Mouse (Mus musculus): ENCODE measurements around the gene Gm20518. TPM values are rescaled to one million over a fixed set of nuclear protein-coding genes. Genes with fewer than 3 reads are reported as not detected.

The Gm20518 gene
- polyA plus RNA-seq, 1 experiment from 2014 or later, result 0.35 TPM

GRCm38 (mm10) chr16:17838051-17838450 is 53.4 kb downstream of the Gm20518 start, which contains the start of gene Car15:
Gene Car15, minus strand, starts transcription at chr16:17838364.
- ATAC-seq (ENCODE audit: low FRiP score), result no peak

GRCm38 (mm10) chr16:17835481-17835880 is 56.0 kb downstream of the Gm20518 start:
- 51% methylated on average over 13 of the region's 13 CpGs for WGBS
- ATAC-seq (ENCODE audit: low FRiP score), result no peak
- peak overlapping the region; percentile 92; the same call in 1 of the 2 replicates for H3K4me2 ChIP-seq

More at GRCm38 (mm10) chr16:17838051-17838450, 53.4 kb downstream of the Gm20518 start, which contains the start of gene Car15:
- Histone ChIP-seq H3K4me1 (peaks cover 25% of the 10 kb centered on the region), H3K27me3 (replicated peaks) (peaks cover 21% of the 10 kb centered on the region), H3K27ac (replicated peaks) (no peak within 1 kb of the TSS), H3K4me3 (replicated peaks) (no peak within 1 kb of the TSS), H3K36me3 (peaks cover 30% of the 10 kb centered on the region), H3K4me2 (no peak within 1 kb of the TSS), H3K9ac (replicated peaks) (no peak within 1 kb of the TSS), H3K9me3 (replicated peaks) (no peaks in the 10 kb centered on the region)
- WGBS, result 84% methylated on average over 6 of the region's 6 CpGs

GRCm38 (mm10) chr16:17834543-17834942 is 56.9 kb downstream of the Gm20518 start:
- ATAC-seq (ENCODE audit: low FRiP score), result peak; percentile 3; the same call in 1 of the 2 replicates
- Histone ChIP-seq H3K27me3 (replicated peaks) (peaks cover 46% of the 10 kb centered on the region), H3K9ac (replicated peaks) (peak overlapping the region; percentile 74), H3K4me3 (replicated peaks) (peak overlapping the region; percentile 67), H3K9me3 (replicated peaks) (no peaks in the 10 kb centered on the region), H3K36me3 (no peaks in the 10 kb centered on the region), H3K4me1 (peaks cover 43% of the 10 kb centered on the region), H3K4me2 (peak overlapping the region; percentile 92), H3K27ac (replicated peaks) (peak overlapping the region; percentile 88)
- 48% methylated on average over 7 of the region's 7 CpGs for WGBS

More at GRCm38 (mm10) chr16:17835481-17835880, 56.0 kb downstream of the Gm20518 start:
- Histone ChIP-seq H3K9me3 (replicated peaks) (no peaks in the 10 kb centered on the region), H3K9ac (replicated peaks) (no peak overlapping the region), H3K27me3 (replicated peaks) (peaks cover 42% of the 10 kb centered on the region), H3K27ac (replicated peaks) (0 out of 2 replicates have a peak overlapping the region, but pooled peaks have one; percentile 88), H3K4me1 (peaks cover 43% of the 10 kb centered on the region), H3K36me3 (peaks cover 5% of the 10 kb centered on the region), H3K4me3 (replicated peaks) (no peak overlapping the region)

GRCm38 (mm10) chr16:17833681-17834399 is 57.6 kb downstream of the Gm20518 start:
- Histone ChIP-seq H3K4me1 (peaks cover 43% of the 10 kb centered on the region), H3K36me3 (no peaks in the 10 kb centered on the region), H3K27me3 (replicated peaks) (peaks cover 46% of the 10 kb centered on the region), H3K9me3 (replicated peaks) (no peaks in the 10 kb centered on the region), H3K9ac (replicated peaks) (peak overlapping the region; percentile 74), H3K4me2 (peak overlapping the region; percentile 92), H3K4me3 (replicated peaks) (peak overlapping the region; percentile 67), H3K27ac (replicated peaks) (peak overlapping the region; percentile 88)
- ATAC-seq (ENCODE audit: low FRiP score), result peak; percentile 81
- under 1% methylated on average over 59 of the region's 103 CpGs for WGBS

GRCm38 (mm10) chr16:17833321-17833680 is 58.2 kb downstream of the Gm20518 start:
- 0% methylated on average over 36 of the region's 37 CpGs for WGBS
- peak; percentile 73 for ATAC-seq (ENCODE audit: low FRiP score)
- Histone ChIP-seq H3K4me2 (peak overlapping the region; percentile 92), H3K4me1 (peaks cover 43% of the 10 kb centered on the region), H3K9ac (replicated peaks) (peak overlapping the region; percentile 74), H3K9me3 (replicated peaks) (no peaks in the 10 kb centered on the region), H3K4me3 (replicated peaks) (peak overlapping the region; percentile 67), H3K27ac (replicated peaks) (peak overlapping the region; percentile 88), H3K27me3 (replicated peaks) (peaks cover 46% of the 10 kb centered on the region), H3K36me3 (no peaks in the 10 kb centered on the region)

GRCm38 (mm10) chr16:17832821-17833220 is 58.6 kb downstream of the Gm20518 start, which contains the start of gene B830017H08Rik:
Gene B830017H08Rik, plus strand, starts transcription at chr16:17833121.
- no peaks in the 10 kb centered on the region for H3K36me3 ChIP-seq
- peak within 1 kb of the TSS; percentile 67 for H3K4me3 ChIP-seq (replicated peaks)
- H3K4me2 ChIP-seq, result peak within 1 kb of the TSS; percentile 92
- H3K9me3 ChIP-seq (replicated peaks), result no peaks in the 10 kb centered on the region
- peak within 1 kb of the TSS; percentile 88 for H3K27ac ChIP-seq (replicated peaks)
- H3K27me3 ChIP-seq (replicated peaks), result peaks cover 46% of the 10 kb centered on the region
- peaks cover 43% of the 10 kb centered on the region for H3K4me1 ChIP-seq
- 26% methylated on average over 7 of the region's 7 CpGs for WGBS
- H3K9ac ChIP-seq (replicated peaks), result peak within 1 kb of the TSS; percentile 74
- ATAC-seq (ENCODE audit: low FRiP score), result no peak

GRCm38 (mm10) chr16:17831781-17832180 is 59.7 kb downstream of the Gm20518 start:
- Histone ChIP-seq H3K27me3 (replicated peaks) (peaks cover 40% of the 10 kb centered on the region), H3K9me3 (replicated peaks) (no peaks in the 10 kb centered on the region), H3K4me3 (replicated peaks) (no peak overlapping the region), H3K4me1 (peaks cover 43% of the 10 kb centered on the region), H3K4me2 (no peak overlapping the region), H3K9ac (replicated peaks) (no peak overlapping the region), H3K36me3 (no peaks in the 10 kb centered on the region), H3K27ac (replicated peaks) (no peak overlapping the region)
- no peak for ATAC-seq (ENCODE audit: low FRiP score)
- 12% methylated on average over 11 of the region's 11 CpGs for WGBS

GRCm38 (mm10) chr16:17830385-17831178 is 60.9 kb downstream of the Gm20518 start:
- ATAC-seq (ENCODE audit: low FRiP score), result no peak
- Histone ChIP-seq H3K9ac (replicated peaks) (no peak overlapping the region), H3K36me3 (no peaks in the 10 kb centered on the region), H3K4me2 (no peak overlapping the region), H3K4me1 (peaks cover 39% of the 10 kb centered on the region), H3K9me3 (replicated peaks) (no peaks in the 10 kb centered on the region), H3K27me3 (replicated peaks) (peaks cover 29% of the 10 kb centered on the region), H3K4me3 (replicated peaks) (no peak overlapping the region), H3K27ac (replicated peaks) (no peak overlapping the region)
- WGBS, result 72% methylated on average over 10 of the region's 10 CpGs

GRCm38 (mm10) chr16:17828867-17829266 is 62.6 kb downstream of the Gm20518 start:
- peaks cover 25% of the 10 kb centered on the region for H3K27me3 ChIP-seq (replicated peaks)
- H3K36me3 ChIP-seq, result no peaks in the 10 kb centered on the region
- H3K27ac ChIP-seq (replicated peaks), result no peak overlapping the region
- no peak overlapping the region for H3K9ac ChIP-seq (replicated peaks)
- no peaks in the 10 kb centered on the region for H3K9me3 ChIP-seq (replicated peaks)
- no peak overlapping the region for H3K4me3 ChIP-seq (replicated peaks)
- WGBS, result 67% methylated on average over 3 of the region's 3 CpGs
- H3K4me1 ChIP-seq, result peaks cover 22% of the 10 kb centered on the region
- no peak for ATAC-seq (ENCODE audit: low FRiP score)
- H3K4me2 ChIP-seq, result no peak overlapping the region

GRCm38 (mm10) chr16:17828229-17828628 is 63.2 kb downstream of the Gm20518 start:
- Histone ChIP-seq H3K27me3 (replicated peaks) (peaks cover 25% of the 10 kb centered on the region), H3K4me2 (no peak overlapping the region)
- 91% methylated on average over 2 of the region's 2 CpGs for WGBS

GRCm38 (mm10) chr16:17826500-17826899 is 65.0 kb downstream of the Gm20518 start:
- H3K9me3 ChIP-seq (replicated peaks), result no peaks in the 10 kb centered on the region
- H3K9ac ChIP-seq (replicated peaks), result no peak overlapping the region
- H3K4me3 ChIP-seq (replicated peaks), result no peak overlapping the region
- H3K36me3 ChIP-seq, result no peaks in the 10 kb centered on the region
- H3K4me1 ChIP-seq, result peaks cover 3% of the 10 kb centered on the region
- H3K27me3 ChIP-seq (replicated peaks), result peaks cover 18% of the 10 kb centered on the region
- 81% methylated on average over 2 of the region's 2 CpGs for WGBS
- H3K4me2 ChIP-seq, result no peak overlapping the region
- H3K27ac ChIP-seq (replicated peaks), result no peak overlapping the region
- ATAC-seq (ENCODE audit: low FRiP score), result no peak

More at GRCm38 (mm10) chr16:17828229-17828628, 63.2 kb downstream of the Gm20518 start:
- peaks cover 21% of the 10 kb centered on the region for H3K4me1 ChIP-seq
- no peaks in the 10 kb centered on the region for H3K36me3 ChIP-seq
- no peak overlapping the region for H3K9ac ChIP-seq (replicated peaks)
- H3K4me3 ChIP-seq (replicated peaks), result no peak overlapping the region
- no peak overlapping the region for H3K27ac ChIP-seq (replicated peaks)
- ATAC-seq (ENCODE audit: low FRiP score), result no peak
- H3K9me3 ChIP-seq (replicated peaks), result no peaks in the 10 kb centered on the region
